Mouse (Mus musculus) liver (tissue): ENCODE results near the gene Nrap.
A peak's percentile ranks its signal among the peaks of the same experiment; 100 is the strongest.

Source experiments
- DNase-seq: peaks from one replicate; pipeline ENCODE4 v3.0.0-alpha.2; 2020; ENCODE audit warnings: mixed read lengths

Nrap gene

DNA sequence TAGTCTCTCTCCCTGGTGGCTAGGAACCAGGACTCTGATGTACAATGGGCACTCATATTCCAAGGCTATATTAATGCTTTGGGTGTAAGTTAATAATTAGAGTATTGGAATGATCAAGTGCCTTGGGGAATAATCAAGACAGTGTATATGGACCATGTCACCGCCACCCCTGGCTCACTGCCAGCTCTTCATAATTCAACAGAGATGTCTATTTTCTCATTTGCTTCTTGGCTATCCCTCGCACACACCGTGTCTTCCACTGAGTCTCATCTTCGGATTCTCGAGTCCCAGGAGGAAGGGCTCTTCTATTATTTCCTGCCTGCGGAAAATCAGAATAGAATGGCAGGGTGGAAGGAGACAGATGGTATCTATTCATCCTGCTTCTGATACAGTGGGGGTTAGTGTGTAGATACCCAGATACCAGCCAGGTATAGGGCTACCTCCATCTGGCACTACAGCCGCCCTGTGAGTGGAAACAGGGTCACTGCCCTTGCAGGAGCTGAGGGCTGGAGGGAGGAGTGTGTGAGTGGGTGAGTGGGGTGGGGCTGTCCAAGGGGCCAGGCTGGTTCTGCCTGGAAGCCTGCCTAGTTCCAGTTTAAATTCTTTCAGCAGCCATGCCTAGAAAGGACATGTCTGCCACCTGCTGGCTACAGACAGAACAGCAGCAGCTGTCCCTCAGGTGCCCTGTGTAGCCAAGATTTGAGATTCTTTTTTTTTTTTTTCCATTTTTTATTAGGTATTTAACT lies 95.0 kb downstream of the Nrap start:
- DNase-seq = peak; percentile 64

DNA sequence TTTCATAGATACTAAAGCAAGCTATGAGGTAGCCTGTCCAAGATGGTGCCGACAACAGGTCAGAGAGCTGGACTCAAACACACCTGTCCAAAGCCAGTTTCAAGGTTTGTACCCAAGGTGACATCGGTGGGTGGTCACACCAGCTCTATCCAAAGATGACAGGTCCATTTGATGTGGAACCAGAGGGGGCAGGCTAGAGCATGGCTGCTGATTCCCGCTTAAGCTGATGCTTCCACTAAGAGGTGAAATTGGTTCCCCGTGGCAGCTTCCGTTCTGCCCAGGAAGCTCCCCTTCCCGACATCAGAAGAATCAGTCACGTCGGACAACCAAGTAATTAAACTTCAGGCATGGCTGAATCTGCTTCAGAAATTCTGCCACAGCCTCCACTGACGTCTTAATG lies 97.5 kb downstream of the Nrap start:
- DNase-seq = no peak

DNA sequence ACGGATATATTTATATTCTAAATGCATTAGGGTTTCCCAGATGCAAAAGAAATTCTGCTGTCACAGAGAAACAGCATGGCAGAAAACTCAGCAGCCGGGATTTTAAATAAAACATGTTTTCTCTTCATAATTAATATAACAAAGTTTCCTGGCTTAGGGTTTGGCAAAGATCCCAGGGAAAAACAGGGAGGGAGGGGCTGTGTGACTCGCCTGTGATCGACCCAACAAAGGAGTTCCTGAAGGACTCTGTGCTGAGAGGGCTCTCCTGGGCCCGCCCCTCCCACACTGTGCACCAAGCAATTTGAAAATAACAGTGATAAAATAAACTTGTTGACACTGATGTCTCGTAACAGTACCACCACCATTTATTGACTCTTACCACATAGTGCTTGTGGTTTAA lies 97.9 kb downstream of the Nrap start:
- DNase-seq = no peak

DNA sequence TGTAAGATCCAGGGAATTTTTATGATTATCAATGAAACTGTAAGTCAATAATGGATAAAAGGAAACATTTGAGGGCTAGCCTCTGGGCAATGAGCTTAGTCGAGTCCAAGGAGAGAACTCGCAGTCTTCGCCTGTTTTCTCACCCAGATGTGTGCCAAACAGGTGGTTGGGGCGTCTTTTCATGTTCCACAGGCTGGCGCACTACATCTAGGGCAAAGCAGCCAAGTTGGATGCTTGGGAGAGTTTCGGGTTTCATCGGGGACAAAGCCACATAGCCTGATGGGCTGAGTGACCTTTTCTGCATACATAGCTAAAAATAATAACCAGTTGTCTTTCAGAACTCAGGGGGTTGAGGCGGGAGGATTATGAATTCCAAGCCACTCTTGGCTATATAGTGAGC lies 100.2 kb downstream of the Nrap start:
- no peak for DNase-seq

DNA sequence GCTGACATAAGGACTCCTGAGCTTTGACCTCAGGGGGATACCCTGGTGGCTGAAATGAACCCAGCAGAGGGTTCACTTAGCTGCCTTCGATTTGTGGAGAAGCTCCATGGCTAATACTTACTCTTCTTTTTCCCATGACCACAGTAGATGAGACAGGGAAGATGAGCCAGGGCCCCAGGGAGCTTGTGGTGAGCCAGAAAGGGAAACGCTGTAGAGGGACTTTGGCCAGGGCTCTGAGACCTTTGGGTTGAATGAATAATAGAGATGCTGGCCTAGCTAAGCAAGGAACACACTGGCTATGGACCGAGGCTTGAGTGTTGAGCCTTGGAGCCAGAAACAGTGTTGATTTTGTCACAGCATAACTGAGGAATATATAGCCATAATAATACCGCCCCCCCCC lies 101.4 kb downstream of the Nrap start:
- no peak for DNase-seq

DNA sequence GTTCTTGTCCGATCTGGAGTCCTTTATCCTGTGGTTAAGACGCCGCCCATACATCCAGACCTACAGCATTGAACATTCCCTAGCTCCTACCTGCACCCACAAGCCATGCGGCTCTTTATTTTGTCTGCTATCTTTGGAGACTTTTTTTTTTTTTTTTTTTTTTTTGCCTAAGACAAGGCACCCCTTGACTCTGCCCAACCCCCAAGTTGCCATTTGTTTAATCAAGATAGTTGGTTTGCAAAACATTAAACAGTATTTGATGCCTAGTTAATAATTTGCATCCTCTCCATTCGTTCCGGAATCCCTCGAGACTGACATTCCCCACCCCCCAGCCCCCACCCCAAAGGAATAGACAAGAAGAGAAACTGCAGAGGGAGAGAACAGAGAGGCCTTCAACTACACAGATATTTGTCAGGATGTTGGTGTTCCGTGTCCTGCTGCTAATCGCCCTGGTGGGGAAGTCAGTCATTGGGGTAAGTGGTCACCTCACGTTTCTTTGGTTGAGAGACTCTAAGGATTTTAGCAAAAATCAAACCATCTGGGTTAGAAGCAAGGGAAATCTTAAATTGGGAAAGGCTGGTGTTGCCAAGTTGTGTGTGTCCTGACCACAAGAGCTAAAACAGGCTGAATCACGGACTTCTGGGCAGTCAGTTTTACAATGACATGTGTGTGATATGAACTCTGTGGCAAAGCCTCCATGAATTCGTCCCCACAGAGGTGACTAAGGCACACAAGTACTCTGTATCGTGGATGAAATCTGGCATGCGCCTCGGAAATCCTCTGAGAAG lies 102.1 kb downstream of the Nrap start:
- peak; percentile 26 for DNase-seq

DNA sequence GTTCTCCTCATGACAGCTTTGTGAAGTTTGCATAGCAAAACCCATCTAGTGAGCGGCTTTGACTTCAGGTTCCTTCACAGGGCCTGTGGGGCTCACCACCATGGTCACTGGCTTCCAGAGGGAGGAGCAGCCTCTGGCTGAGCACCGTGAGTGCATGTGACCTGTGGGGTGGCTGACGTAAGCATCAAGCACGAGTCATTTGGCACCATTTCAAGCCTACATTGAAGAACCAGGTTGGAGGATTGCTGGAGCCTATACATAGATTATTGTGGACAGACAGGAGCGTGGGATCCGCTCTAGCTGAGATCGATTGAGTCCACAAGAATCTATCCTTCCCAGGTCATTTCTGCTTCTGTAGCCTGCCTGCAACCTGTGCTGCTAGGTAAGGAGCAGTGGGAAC lies 103.0 kb downstream of the Nrap start, which contains the start of gene Habp2:
Habp2 (plus strand) TSS at position 272 of the 400 bp plus-strand sequence.
- peak; percentile 32 for DNase-seq

DNA sequence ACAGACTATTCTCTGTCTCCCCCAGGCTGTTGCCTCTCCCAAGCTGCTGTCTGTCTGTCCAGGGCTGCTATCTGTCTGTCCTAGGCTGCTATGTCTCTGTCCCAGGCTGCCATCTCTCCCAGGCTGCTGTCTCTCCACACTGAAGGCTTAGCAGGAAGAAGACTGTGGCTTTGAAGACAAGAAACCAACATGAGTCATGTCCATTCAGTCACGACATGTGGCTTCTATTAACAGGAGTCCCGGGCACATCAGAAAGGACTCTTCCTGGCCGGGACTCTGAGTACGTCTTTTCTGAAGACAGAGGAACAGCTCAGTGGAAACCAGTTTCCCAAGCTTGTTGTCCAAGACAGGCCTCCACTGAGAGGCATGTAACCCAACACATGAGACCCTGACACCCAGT lies 104.6 kb downstream of the Nrap start:
- no peak for DNase-seq

DNA sequence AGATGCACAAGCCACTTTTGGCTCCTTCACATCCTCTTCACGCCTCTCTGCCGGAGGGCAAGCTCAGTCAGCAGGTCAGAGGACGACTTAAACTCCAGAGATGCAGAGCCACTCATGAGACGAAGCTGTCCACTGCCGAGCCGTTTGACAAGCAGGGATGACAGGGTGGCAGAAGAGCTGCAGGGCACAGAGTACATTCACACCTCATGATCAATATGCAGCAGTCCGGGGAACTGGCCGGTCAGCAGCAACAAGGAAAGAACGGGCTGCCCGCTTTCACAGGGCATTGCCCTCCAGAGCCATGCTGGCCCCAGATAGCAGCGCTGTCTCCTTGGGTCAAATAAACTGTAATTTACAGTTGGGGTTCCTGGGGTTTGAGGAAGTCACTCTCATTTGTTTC lies 111.5 kb downstream of the Nrap start:
- DNase-seq = no peak

DNA sequence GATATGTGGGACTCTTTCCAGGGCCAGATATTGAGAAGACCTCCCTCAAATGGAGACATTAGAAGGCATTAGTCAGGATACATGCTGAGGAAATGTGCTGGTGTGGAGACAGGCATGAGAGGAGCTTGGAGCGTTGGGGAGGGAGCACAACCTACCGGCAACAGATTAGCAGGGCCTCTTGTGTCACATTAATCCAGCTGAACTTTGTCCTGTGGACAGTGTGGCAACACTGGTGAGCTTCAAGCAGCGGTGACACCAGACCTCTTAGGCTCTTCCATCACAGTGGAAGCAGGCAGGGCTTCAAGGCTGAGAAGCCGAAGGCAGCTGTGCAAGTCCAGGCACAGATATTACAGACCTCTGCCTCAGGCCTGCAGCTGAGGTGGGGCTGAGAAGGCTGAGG lies 111.9 kb downstream of the Nrap start:
- peak; percentile 21 for DNase-seq

DNA sequence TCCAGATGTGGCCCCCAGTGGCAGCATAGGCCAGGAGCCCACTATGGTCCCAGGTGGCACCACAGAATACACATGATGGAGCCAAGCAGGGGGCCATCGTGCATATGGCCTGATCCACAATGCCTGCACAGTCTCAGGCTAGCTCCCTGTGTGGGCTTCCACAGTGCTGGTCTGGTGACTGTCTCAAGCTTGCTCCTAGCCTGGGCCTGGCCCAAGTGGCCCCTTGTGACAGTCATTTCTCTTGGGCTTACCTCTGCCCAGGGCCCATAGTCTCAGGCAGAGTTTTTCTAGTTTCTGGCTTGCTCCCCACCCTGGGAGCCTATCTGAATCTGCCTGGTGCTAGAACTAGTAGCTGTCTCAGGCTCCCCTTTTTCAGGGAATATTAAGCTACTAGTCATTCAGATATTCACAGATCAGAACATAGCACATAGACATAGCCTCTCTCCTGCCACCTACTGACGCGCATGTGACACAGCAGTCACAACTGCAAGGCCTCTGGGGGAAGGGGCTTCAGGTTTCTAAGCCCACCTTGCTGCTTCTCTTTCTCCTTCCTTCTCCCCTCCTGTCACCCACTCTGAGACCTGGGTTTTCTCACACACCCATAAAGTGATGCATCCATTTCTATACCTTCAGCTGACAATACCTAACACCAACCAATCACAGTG lies 112.6 kb downstream of the Nrap start:
- DNase-seq = no peak

DNA sequence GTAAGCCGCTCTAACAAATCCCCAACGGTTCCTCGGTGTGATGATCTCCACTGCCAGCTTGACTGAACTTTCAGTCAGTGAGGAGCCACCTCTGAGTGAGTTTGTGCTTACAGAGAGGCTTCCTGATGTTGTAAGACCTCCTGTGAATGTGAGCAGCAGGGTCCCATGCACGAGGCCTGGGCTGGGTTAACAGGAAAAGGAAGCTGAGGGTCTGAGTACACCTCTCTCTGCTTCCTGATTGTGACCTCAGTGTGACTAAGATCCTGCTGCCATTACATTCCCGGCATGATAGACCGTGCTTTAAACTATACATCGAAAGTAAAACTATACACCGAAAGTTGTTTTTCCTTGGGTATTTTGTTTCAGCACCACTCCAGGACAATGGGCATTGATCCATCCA lies 117.8 kb downstream of the Nrap start:
- DNase-seq = no peak
